Mouse (Mus musculus) left cerebral cortex, postnatal 14 days (tissue): ENCODE data around the gene Add1. TPM values are rescaled to one million over a fixed set of nuclear protein-coding genes. Genes with fewer than 3 reads are reported as not detected.
"Not testable (repeated sequence)": the region's sequence is repeated elsewhere in the genome, so short reads cannot be mapped to it uniquely, and the experiment has no call there.

Experiments used
- DNase-seq, 2 experiments: peaks; one replicate each; pipeline ENCODE4 v3.0.0; 2021 to 2022; ENCODE audit warnings: low spot score in 2 of 2, mixed read lengths in 1 of 2
- intact Hi-C: fragments of 180-260 bp; cut with DNase I; formaldehyde crosslinking; loops from one replicate; pipeline ENCODE4 v1.15.1; 2025
- total RNA-seq, 2 experiments: library from RNA; stranded (reverse); gene quantifications; 2 replicates each; pipeline ENCODE4 v1.2.3; 2021

Add1 gene
- total RNA-seq, 2 experiments from 2014 or later: 361 to 367 TPM

- no peak for DNase-seq
- intact Hi-C loops: no loop called here
Measured at GRCm38 (mm10) chr5:34549135-34549482, 24.4 kb upstream of the Add1 start.

GRCm38 (mm10) chr5:34549483-34550221 is 23.8 kb upstream of the Add1 start:
- intact Hi-C loops: no loop called here
- DNase-seq: no peak

- intact Hi-C loops: no loop called here
Measured at GRCm38 (mm10) chr5:34550251-34550650, 23.2 kb upstream of the Add1 start.

GRCm38 (mm10) chr5:34551821-34552220 is 21.6 kb upstream of the Add1 start:
- no peak for DNase-seq
- intact Hi-C loops: no loop called here

More at GRCm38 (mm10) chr5:34550251-34550650, 23.2 kb upstream of the Add1 start:
- DNase-seq: no peak

- no peak for DNase-seq
- intact Hi-C loops: no loop called here
Measured at GRCm38 (mm10) chr5:34563854-34564253, 9.6 kb upstream of the Add1 start.

GRCm38 (mm10) chr5:34564291-34564690 is 9.2 kb upstream of the Add1 start:
- DNase-seq: no peak
- intact Hi-C loops: no loop called here

- intact Hi-C loops: no loop called here
- peak; percentile 20 to 68 for DNase-seq
Measured at GRCm38 (mm10) chr5:34565545-34566283, 7.8 kb upstream of the Add1 start.

GRCm38 (mm10) chr5:34571551-34571950 is 1.9 kb upstream of the Add1 start:
- intact Hi-C loops: no loop called here
- no peak for DNase-seq

GRCm38 (mm10) chr5:34572568-34572967 is 896 bp upstream of the Add1 start:
- intact Hi-C loops: not testable (repeated sequence)

GRCm38 (mm10) chr5:34574721-34575120 is 1.3 kb downstream of the Add1 start:
- no peak for DNase-seq
- intact Hi-C loops: no loop called here

More at GRCm38 (mm10) chr5:34572568-34572967, 896 bp upstream of the Add1 start:
- not testable (repeated sequence) for DNase-seq

- DNase-seq: no peak
- intact Hi-C loops: no loop called here
Measured at GRCm38 (mm10) chr5:34576286-34576685, 2.8 kb downstream of the Add1 start.

GRCm38 (mm10) chr5:34578038-34578655 is 4.7 kb downstream of the Add1 start:
- intact Hi-C loops: no loop called here
- no peak for DNase-seq

GRCm38 (mm10) chr5:34579377-34579776 is 5.9 kb downstream of the Add1 start:
- intact Hi-C loops: no loop called here
- no peak for DNase-seq

GRCm38 (mm10) chr5:34581671-34582313 is 8.3 kb downstream of the Add1 start:
- DNase-seq: peak; percentile 63 to 66
- intact Hi-C loops: not testable (repeated sequence)

- intact Hi-C loops: no loop called here
- no peak for DNase-seq
Measured at GRCm38 (mm10) chr5:34582314-34582675, 8.8 kb downstream of the Add1 start.

GRCm38 (mm10) chr5:34585216-34585615 is 11.8 kb downstream of the Add1 start:
- intact Hi-C loops: no loop called here
- no peak for DNase-seq

- intact Hi-C loops: no loop called here
- DNase-seq: no peak
Measured at GRCm38 (mm10) chr5:34587881-34588280, 14.4 kb downstream of the Add1 start.

- intact Hi-C loops: no loop called here
Measured at GRCm38 (mm10) chr5:34590059-34590458, 16.6 kb downstream of the Add1 start.

GRCm38 (mm10) chr5:34590702-34591101 is 17.2 kb downstream of the Add1 start:
- no peak for DNase-seq
- intact Hi-C loops: no loop called here

More at GRCm38 (mm10) chr5:34590059-34590458, 16.6 kb downstream of the Add1 start:
- no peak for DNase-seq

GRCm38 (mm10) chr5:34591388-34592004 is 18.0 kb downstream of the Add1 start:
- intact Hi-C loops: no loop called here
- DNase-seq: peak in 1 of 2 experiments; percentile 40
